Mouse (Mus musculus) hindbrain, postnatal 0 days (tissue): ENCODE data around the gene Arl5c. TPM values are rescaled to one million over a fixed set of nuclear protein-coding genes. Genes with fewer than 3 reads are reported as not detected.
A peak's percentile ranks its signal among the peaks of the same experiment; 100 is the strongest.

Experiments used
- ATAC-seq: fragments of 200-750 bp; cut with Nextera tagmentation; 2 replicates; pipeline ENCODE4 v1.8.0; 2017; ENCODE audit warnings: mild to moderate bottlenecking, moderate TSS enrichment, moderate library complexity
- DNase-seq: peaks from one replicate; pipeline ENCODE4 v3.0.0-alpha.2; 2015; ENCODE audit warnings: low spot score
- H3K27ac ChIP-seq: fragments of 300-500 bp; sonication (generic); 2 replicates; pipeline ENCODE4 v1.5.1; 2014; ENCODE audit warnings: mild to moderate bottlenecking
- H3K27me3 ChIP-seq: fragments of 300-500 bp; sonication (generic); 2 replicates; pipeline ENCODE4 v1.6.1; 2014; ENCODE audit warnings: low read length, mixed read lengths; ENCODE audit not compliant: insufficient read depth
- H3K36me3 ChIP-seq: fragments of 300-500 bp; sonication (generic); 2 replicates; pipeline ENCODE4 v1.6.1; 2014; ENCODE audit warnings: low read length, mixed read lengths; ENCODE audit not compliant: insufficient read depth
- H3K4me1 ChIP-seq: fragments of 300-500 bp; sonication (generic); 2 replicates; pipeline ENCODE4 v1.6.1; 2014; ENCODE audit warnings: antibody characterized with exemption, low read length, mixed read lengths; ENCODE audit not compliant: insufficient read depth
- H3K4me2 ChIP-seq: fragments of 300-500 bp; sonication (generic); 2 replicates; pipeline ENCODE4 v1.6.1; 2014; ENCODE audit warnings: low read depth, mild to moderate bottlenecking, low read length, moderate library complexity, mixed read lengths
- H3K4me3 ChIP-seq: fragments of 300-500 bp; sonication (generic); 2 replicates; pipeline ENCODE4 v1.5.1; 2014; ENCODE audit warnings: low read length
- H3K9ac ChIP-seq: fragments of 300-500 bp; sonication (generic); replicated peaks from 2 replicates; pipeline ENCODE4 v1.6.1; 2014; ENCODE audit warnings: mild to moderate bottlenecking, low read length, moderate library complexity, mixed read lengths
- H3K9me3 ChIP-seq: fragments of 300-500 bp; sonication (generic); 2 replicates; pipeline ENCODE4 v1.6.1; 2016; ENCODE audit warnings: low read length, mixed read lengths
- CTCF ChIP-seq: IDR thresholded peaks from 2 replicates; pipeline ENCODE4 v1.5.1; 2016; ENCODE audit warnings: antibody characterized with exemption, control low read depth, low read depth
- WGBS: fragments of 180-500 bp; shearing (Covaris S2); extraction: QIAGEN DNeasy Blood & Tissue Kit; methylation state at CpG from one replicate; pipeline ENCODE4 v1.1.7; 2014; 5-methylcytosine and 5-hydroxymethylcytosine counted together
- polyA plus RNA-seq: library from polyadenylated mRNA; unstranded; fragments of >200 nt; fragmentation: Nextera tagmentation; extraction: Ambion mirVana; gene quantifications from 2 replicates; pipeline ENCODE4 v1.2.1, GENCODE M21; 2015
- total RNA-seq: library from RNA; depleted of rRNA; stranded (reverse); fragments of >200 nt; gene quantifications from 2 replicates; pipeline ENCODE4 v1.2.3, GENCODE M21; 2014; rRNA removed

Arl5c gene
- total RNA-seq (2.0 and 2.6 TPM in 2 replicates), polyA plus RNA-seq (3.6 and 4.8 TPM in 2 replicates)

GRCm38 (mm10) chr11:97995564-97996288 is at the start of gene Arl5c:
TSS of gene Arl5c (minus strand) at chr11:97996181.
- Histone ChIP-seq H3K9ac (peak within 1 kb of the TSS; percentile 21), H3K36me3 (no peaks in the 10 kb centered on the region), H3K9me3 (no peaks in the 10 kb centered on the region), H3K4me1 (peaks cover 5% of the 10 kb centered on the region; the same call in 1 of the 2 replicates), H3K4me2 (peak within 1 kb of the TSS; percentile 72), H3K4me3 (peak within 1 kb of the TSS; percentile 43), H3K27ac (no peak within 1 kb of the TSS), H3K27me3 (no peaks in the 10 kb centered on the region)
- peak; percentile 58 for DNase-seq
- 2% methylated on average over 26 of the region's 26 CpGs for WGBS
- peak; percentile 58 for ATAC-seq
- TF ChIP-seq CTCF = peak; percentile 50; the same call in 1 of the 2 replicates

- H3K36me3 ChIP-seq = no peaks in the 10 kb centered on the region
- no peaks in the 10 kb centered on the region for H3K27me3 ChIP-seq
- no peak overlapping the region for H3K4me3 ChIP-seq
- H3K4me2 ChIP-seq = no peak overlapping the region
- no peak overlapping the region for H3K9ac ChIP-seq
- ATAC-seq (no peak), DNase-seq (no peak)
- no peaks in the 10 kb centered on the region for H3K9me3 ChIP-seq
- no peaks in the 10 kb centered on the region for H3K4me1 ChIP-seq
- 0 out of 2 replicates have a peak, but pooled peaks have one; percentile 15 for TF ChIP-seq CTCF
- 55% methylated on average over 4 of the region's 4 CpGs for WGBS
- no peak overlapping the region for H3K27ac ChIP-seq
Observed at GRCm38 (mm10) chr11:98045596-98045995, 49.6 kb upstream of the Arl5c start.

- 63% methylated on average over 5 of the region's 5 CpGs for WGBS
Observed at GRCm38 (mm10) chr11:98044074-98044473, 48.1 kb upstream of the Arl5c start.

GRCm38 (mm10) chr11:98042741-98043140 is 46.8 kb upstream of the Arl5c start:
- Histone ChIP-seq H3K27me3 (no peaks in the 10 kb centered on the region), H3K9me3 (no peaks in the 10 kb centered on the region), H3K4me3 (no peak overlapping the region), H3K4me2 (no peak overlapping the region), H3K36me3 (no peaks in the 10 kb centered on the region), H3K4me1 (no peaks in the 10 kb centered on the region), H3K27ac (no peak overlapping the region), H3K9ac (no peak overlapping the region)
- DNase-seq (no peak), ATAC-seq (no peak)
- 68% methylated on average over 6 of the region's 6 CpGs for WGBS
- no peak for TF ChIP-seq CTCF

More at GRCm38 (mm10) chr11:98044074-98044473, 48.1 kb upstream of the Arl5c start:
- DNase-seq = no peak
- Histone ChIP-seq H3K4me1 (no peaks in the 10 kb centered on the region), H3K27ac (no peak overlapping the region), H3K9ac (no peak overlapping the region), H3K27me3 (no peaks in the 10 kb centered on the region), H3K4me3 (no peak overlapping the region), H3K9me3 (no peaks in the 10 kb centered on the region), H3K36me3 (no peaks in the 10 kb centered on the region), H3K4me2 (no peak overlapping the region)
- TF ChIP-seq CTCF = no peak
- no peak for ATAC-seq

- no peaks in the 10 kb centered on the region for H3K27me3 ChIP-seq
- H3K9ac ChIP-seq = no peak overlapping the region
- H3K4me3 ChIP-seq = no peak overlapping the region
- WGBS = 75% methylated on average over 8 of the region's 8 CpGs
- H3K27ac ChIP-seq = no peak overlapping the region
- no peak for ATAC-seq
- no peak for DNase-seq
- H3K4me1 ChIP-seq = peaks cover 3% of the 10 kb centered on the region
- no peaks in the 10 kb centered on the region for H3K36me3 ChIP-seq
- no peaks in the 10 kb centered on the region for H3K9me3 ChIP-seq
- TF ChIP-seq CTCF = no peak
- H3K4me2 ChIP-seq = no peak overlapping the region
Observed at GRCm38 (mm10) chr11:98040975-98041374, 45.0 kb upstream of the Arl5c start.

- Histone ChIP-seq H3K4me3 (no peak overlapping the region), H3K36me3 (no peaks in the 10 kb centered on the region), H3K9me3 (no peaks in the 10 kb centered on the region), H3K27me3 (no peaks in the 10 kb centered on the region), H3K4me2 (no peak overlapping the region), H3K9ac (no peak overlapping the region), H3K27ac (no peak overlapping the region), H3K4me1 (peaks cover 7% of the 10 kb centered on the region)
- no peak for TF ChIP-seq CTCF
- no peak for ATAC-seq
- 53% methylated on average over 14 of the region's 14 CpGs for WGBS
- DNase-seq = no peak
Observed at GRCm38 (mm10) chr11:98037871-98038270, 41.9 kb upstream of the Arl5c start.

- DNase-seq = peak; percentile 81
- peak overlapping the region; percentile 67 for H3K4me2 ChIP-seq
- no peaks in the 10 kb centered on the region for H3K9me3 ChIP-seq
- H3K27ac ChIP-seq = peak overlapping the region; percentile 51; the same call in 1 of the 2 replicates
- peak overlapping the region; percentile 37 for H3K4me3 ChIP-seq
- peaks cover 7% of the 10 kb centered on the region for H3K4me1 ChIP-seq
- 1% methylated on average over 27 of the region's 27 CpGs for WGBS
- peak overlapping the region; percentile 51 for H3K9ac ChIP-seq
- TF ChIP-seq CTCF = peak; percentile 27
- peaks cover 3% of the 10 kb centered on the region; the same call in 1 of the 2 replicates for H3K36me3 ChIP-seq
- ATAC-seq = peak; percentile 76
- no peaks in the 10 kb centered on the region for H3K27me3 ChIP-seq
Observed at GRCm38 (mm10) chr11:98035977-98036377, 40.0 kb upstream of the Arl5c start.
